Mouse (Mus musculus) CD4-positive, CD25-positive, alpha-beta regulatory T cell, adult 2 months (primary cell): Measurements from ENCODE around the gene Klhl22.

Experiments
- DNase-seq: peaks from one replicate; pipeline ENCODE4 v3.0.0-alpha.2; 2012; ENCODE audit warnings: low read depth, low spot score

Gene Klhl22

GRCm38 (mm10) chr16:17802456-17802838 is 43.0 kb downstream of the Klhl22 start:
- no peak for DNase-seq

- peak; percentile 47 for DNase-seq
These were observed 43.6 kb downstream of the Klhl22 start for GRCm38 (mm10) chr16:17802839-17803674.

DNA sequence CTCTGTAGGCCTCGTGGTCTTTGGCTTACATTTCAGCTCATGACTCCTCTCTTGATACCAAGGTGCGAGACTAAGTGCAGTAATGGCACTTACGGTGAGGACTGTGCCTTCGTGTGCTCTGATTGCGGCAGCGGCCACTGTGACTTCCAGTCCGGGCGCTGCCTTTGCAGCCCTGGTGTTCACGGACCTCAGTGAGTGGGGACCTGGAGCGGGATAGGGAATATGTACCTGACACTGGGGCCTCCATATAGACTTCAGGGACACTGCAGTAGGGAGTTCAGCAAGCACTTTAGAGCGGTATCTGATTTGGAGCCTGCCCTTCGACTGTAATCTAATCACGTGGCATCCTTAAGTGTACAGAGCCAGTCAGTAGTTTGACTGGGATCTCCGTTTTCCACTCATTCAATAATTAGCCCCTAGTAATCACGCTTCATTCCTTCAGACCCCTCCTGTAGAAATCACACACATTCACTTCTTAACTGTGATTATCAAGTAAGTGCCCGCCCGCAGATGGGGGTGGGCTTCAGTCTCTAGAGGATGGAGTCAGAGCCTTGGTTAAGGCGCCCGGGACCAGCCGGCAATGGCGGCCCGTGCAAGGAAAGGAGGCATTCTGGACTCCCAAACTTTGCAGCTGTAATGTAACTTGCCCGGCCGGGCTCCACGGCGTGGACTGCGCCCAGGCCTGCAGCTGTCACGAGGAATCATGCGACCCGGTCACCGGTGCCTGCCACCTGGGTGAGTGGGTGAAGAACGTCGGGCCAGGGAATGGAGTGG is 44.4 kb downstream of the Klhl22 start:
- no peak for DNase-seq

DNA sequence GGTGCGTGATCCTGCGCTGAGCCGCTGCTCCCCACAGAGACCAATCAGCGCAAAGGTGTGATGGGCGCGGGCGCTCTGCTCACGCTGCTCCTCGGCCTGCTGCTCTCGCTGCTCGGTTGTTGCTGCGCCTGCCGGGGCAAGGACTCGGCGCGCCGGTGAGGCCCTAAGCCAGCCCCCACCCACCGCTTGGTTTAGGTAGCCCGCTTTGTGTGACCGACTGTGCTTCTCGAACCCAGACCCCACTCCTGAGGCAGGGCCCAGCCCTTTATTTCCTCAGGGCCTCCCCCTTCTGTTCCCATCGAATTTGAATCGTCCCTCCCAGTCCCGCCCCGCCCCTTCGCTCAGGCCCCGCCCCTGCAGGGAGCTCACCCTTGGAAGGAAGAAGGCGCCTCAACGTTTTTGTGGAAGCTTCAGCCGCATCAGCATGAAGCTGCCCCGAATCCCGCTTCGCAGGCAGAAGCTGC is 45.1 kb downstream of the Klhl22 start:
- DNase-seq = peak; percentile 65

GRCm38 (mm10) chr16:17804982-17805381 is 45.6 kb downstream of the Klhl22 start:
- DNase-seq = no peak

- DNase-seq = peak; percentile 55
These were observed 47.3 kb downstream of the Klhl22 start for GRCm38 (mm10) chr16:17806581-17807191.

DNA sequence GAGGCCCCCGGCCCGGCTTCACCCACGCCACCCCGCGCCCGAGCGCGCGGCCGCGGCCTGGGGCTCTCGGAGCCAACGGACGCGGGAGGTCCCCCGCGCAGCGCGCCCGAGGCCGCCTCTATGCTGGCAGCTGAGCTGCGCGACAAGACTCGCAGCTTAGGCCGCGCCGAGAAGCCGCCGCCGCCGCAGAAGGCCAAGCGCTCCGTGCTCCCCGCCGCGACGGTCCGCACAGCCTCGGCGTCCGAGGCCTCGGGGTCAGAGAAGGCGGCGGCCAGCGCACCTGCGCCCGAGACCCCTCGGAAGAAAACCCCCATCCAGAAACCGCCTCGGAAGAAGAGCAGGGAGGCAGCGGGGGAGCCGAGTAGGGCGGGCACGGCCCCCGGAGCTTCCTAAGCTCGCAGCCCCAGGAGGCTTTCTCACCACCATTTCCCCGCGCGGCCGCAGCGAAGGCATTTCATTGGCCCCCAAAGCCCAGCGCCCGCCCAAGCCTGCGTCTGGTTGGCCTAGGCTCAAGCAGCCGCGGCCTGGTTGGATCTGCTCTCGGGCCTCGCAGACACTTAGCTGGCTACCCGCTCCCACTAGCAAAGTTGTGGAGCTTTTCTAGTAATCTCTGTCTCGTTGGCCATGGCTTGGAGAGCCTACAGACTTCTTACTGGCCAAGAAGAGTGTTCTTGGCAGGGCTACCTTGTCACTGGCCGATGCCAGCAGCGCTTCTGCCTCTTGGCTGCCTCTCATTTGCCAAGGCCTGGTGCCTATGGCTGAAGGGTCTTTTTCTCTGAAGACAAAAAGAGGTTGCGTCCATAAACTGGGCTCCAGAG is 48.0 kb downstream of the Klhl22 start:
- DNase-seq = peak; percentile 93

DNA sequence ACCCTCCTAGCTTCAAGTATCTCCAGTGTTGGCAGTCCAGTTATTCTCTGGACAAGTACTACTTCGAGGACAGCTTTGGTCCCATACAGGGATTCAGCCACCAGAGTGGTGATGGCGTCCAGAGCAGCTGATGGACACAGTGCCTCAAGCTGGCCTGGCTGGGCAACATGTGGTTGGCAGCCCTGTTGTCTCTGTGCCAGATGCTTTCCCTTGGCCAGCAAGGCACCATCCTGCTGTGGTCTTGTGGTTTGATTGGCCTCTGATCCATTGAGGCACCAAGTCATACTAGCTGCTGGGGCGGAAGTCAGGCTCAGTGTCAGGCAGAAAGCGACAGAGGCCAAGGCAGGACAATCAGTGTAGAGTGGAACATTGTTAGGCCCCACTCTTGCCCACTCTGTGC is 49.7 kb downstream of the Klhl22 start:
- no peak for DNase-seq

GRCm38 (mm10) chr16:17809711-17810110 is 50.3 kb downstream of the Klhl22 start:
- DNase-seq = no peak

DNA sequence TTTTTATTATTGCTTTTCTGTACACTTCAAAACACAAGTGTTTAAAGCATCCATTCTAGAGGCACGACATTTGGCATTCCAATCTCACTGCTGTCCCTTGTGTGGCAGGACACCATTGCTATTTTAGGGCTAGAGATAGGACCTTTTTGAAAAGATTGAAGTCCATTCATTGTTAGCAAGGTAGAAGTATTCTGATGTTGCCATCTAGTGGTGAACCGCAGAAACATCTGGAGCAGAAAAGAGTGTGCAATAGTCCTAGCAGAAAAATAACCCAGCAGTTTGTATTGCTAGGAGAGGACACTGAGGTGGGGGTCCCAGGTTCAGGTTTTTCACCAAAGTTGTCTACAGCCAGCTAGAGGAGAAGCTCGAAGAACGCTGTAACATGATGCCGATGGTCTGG is 52.7 kb downstream of the Klhl22 start:
- peak; percentile 67 for DNase-seq

GRCm38 (mm10) chr16:17813173-17813572 is 53.8 kb downstream of the Klhl22 start:
- DNase-seq = no peak

- peak; percentile 93 for DNase-seq
These were observed 56.3 kb downstream of the Klhl22 start for GRCm38 (mm10) chr16:17815411-17816402.

- no peak for DNase-seq
These were observed 57.1 kb downstream of the Klhl22 start for GRCm38 (mm10) chr16:17816528-17816927.

- no peak for DNase-seq
These were observed 67.1 kb downstream of the Klhl22 start for GRCm38 (mm10) chr16:17826500-17826899.

GRCm38 (mm10) chr16:17828229-17828628 is 68.8 kb downstream of the Klhl22 start:
- DNase-seq = no peak

- no peak for DNase-seq
These were observed 69.4 kb downstream of the Klhl22 start for GRCm38 (mm10) chr16:17828867-17829266.

DNA sequence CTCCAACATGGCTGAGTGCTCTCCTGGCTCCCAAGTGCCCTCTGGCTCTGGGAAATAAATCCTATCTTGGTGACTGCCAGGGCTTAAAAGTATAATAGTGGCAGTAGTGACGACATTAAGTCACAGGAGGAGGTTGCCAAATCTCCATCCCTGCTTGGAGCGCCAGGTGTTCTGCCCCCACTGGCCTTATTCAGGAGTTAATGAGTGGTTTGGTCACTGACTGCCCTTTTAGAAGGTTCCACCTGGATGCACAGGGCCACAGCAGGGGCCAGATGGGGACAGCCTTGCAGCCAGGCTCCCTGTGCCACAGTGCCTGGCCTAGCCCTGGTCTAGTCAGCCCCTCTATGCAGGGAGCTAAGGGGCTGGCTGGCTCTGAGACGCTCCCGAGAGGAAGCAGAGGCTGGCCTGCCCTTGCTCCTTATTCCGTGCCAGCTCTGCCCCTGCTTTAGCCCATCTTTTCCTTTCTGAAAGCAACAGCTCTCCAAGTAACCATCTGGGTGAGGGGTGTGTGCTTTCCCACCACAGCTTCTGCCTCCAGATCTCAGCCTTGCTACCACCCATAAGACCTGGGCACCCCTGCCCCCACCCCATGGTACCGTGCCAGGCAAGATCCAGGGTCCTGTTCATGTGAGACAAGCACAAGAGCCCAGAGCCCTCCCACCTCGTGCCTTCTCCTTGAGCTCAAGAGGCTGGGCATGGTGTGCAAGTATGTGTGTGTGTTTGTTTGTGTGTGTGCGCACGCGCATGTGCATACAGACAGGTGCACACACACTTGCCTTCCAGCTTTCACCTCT is 71.2 kb downstream of the Klhl22 start:
- no peak for DNase-seq

- DNase-seq = no peak
These were observed 72.4 kb downstream of the Klhl22 start for GRCm38 (mm10) chr16:17831781-17832180.

DNA sequence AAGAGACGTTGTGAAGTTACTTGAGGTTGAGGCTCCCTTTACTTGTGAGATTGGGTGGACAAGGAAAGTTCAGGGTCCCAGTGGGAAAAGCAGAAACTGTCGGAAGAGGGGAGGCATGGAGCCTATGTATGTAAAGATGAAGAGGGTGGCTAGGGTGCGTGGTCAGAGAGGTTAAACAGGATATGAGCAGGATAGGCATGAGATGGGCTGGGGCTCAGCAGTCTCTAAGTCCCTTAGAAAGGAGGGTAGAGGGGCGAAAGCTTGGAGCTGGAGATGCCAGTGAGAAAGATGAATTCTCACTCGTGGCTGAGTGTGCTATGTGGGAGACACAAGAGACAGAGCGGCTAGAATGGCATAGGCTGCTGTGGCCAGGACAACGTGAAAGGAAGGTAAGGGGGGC is 73.4 kb downstream of the Klhl22 start, which contains the start of gene B830017H08Rik:
B830017H08Rik (plus strand) TSS at position 301 of the 400 bp plus-strand sequence.
- no peak for DNase-seq
